Comparison of ENCODE assay signal across 9 mouse cellular contexts in the genomic region with DNA sequence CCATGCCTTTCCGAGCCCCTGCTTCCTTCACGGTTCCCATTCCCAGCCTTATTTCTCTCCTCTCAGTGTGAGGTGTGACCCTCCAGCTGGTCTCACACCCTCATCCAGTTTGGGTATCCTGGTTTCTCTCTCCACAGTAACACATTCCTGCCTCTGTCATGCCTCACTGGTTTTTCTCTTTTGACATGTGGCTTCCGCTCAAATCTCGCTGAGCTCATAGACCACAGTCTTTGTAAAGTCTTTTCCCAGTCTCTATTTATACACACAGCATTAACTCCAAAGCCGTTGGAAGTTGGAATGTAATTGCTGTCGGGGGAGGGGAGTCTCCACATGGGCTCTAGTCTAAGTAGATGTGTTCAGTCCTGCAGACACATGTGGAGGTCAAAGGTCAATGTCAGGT.
DNase-seq lines count a peak whose midpoint lies in the region; ATAC-seq lines count a peak whose summit lies in the region.
"Had no signal": no experiment of that assay in that cellular context is flagged by ENCODE, and none has a peak within 500 bp of the region (broad histone marks: within the 10 kb centered on the region; RNA-seq: fewer than 3 reads in every experiment).

No protein-coding gene starts in this region.

- no peaks in the 10 kb centered on the region for H3K9me3 ChIP-seq in embryonic facial prominence, embryonic 10.5 days
- H3K9me3 ChIP-seq: liver, embryonic 15.5 days had no signal

- H3K27me3 ChIP-seq in embryonic facial prominence, embryonic 10.5 days (replicated peaks; ENCODE audit: low read depth, poor library complexity, severe bottlenecking) = no peaks in the 10 kb centered on the region
- H3K27me3 ChIP-seq: liver, embryonic 15.5 days had no signal

- H3K4me3 ChIP-seq in embryonic facial prominence, embryonic 10.5 days = no peak overlapping the region
- H3K4me3 ChIP-seq: liver, embryonic 15.5 days had no signal

- peaks cover 13% of the 10 kb centered on the region for H3K4me1 ChIP-seq in embryonic facial prominence, embryonic 10.5 days
- H3K4me1 ChIP-seq: liver, embryonic 15.5 days had no signal

- no peaks in the 10 kb centered on the region for H3K36me3 ChIP-seq in embryonic facial prominence, embryonic 10.5 days (replicated peaks)
- H3K36me3 ChIP-seq: liver, embryonic 15.5 days had no signal

- ATAC-seq in hematopoietic stem cell, adult 5-6 weeks (replicated peaks in 1 of 2; ENCODE audit: insufficient read depth in 1 of 2, low FRiP score in 2 of 2, low TSS enrichment in 1 of 2, low read depth in 1 of 2, poor library complexity in 2 of 2, severe bottlenecking in 2 of 2) = peak; percentile 43 to 44; a peak in 3 of 4 replicates

- H3K27ac ChIP-seq in embryonic facial prominence, embryonic 10.5 days (replicated peaks) = no peak overlapping the region
- H3K27ac ChIP-seq: liver, embryonic 15.5 days had no signal

- WGBS in embryonic facial prominence, embryonic 10.5 days = 51% methylated on average over 6 of the region's 6 CpGs

- peak; percentile 5 for DNase-seq in kidney, postnatal 10 days
- no peak for DNase-seq in kidney, adult 11 months
- peak; percentile 40 for DNase-seq in embryonic facial prominence, embryonic 10.5 days (ENCODE audit: low spot score)
- peak; percentile 42 for DNase-seq in retina, embryonic 14.5 days (ENCODE audit: low spot score)
- DNase-seq in gastrocnemius, adult 8-10 months (ENCODE audit: low spot score in 2 of 2) = no peak
- DNase-seq in thymus, postnatal 0 days (ENCODE audit: low spot score) = no peak
- DNase-seq: cerebellum, adult 2 months had no signal

Comparison
In these comparisons a context has a peak if more than half of its experiments do, and no peak if none do; other contexts are left out.
1. DNase-seq: peak in kidney, postnatal 10 days (single experiment), embryonic facial prominence, embryonic 10.5 days (single experiment) and retina, embryonic 14.5 days (single experiment); none in kidney, adult 11 months (single experiment), gastrocnemius, adult 8-10 months (0 of 2) and thymus, postnatal 0 days (single experiment).